Mouse (Mus musculus) liver, embryonic 14.5 days (tissue): Measurements from ENCODE around the gene Uckl1. TPM values are rescaled to one million over a fixed set of nuclear protein-coding genes. Genes with fewer than 3 reads are reported as not detected.

Source experiments
- ATAC-seq: fragments of 200-750 bp; cut with Nextera tagmentation; 2 replicates; pipeline ENCODE4 v1.8.0; 2017; ENCODE audit warnings: moderate number of reproducible peaks, mild to moderate bottlenecking, moderate library complexity; ENCODE audit not compliant: insufficient read depth
- DNase-seq, 3 experiments: peaks; one replicate each; pipeline ENCODE4 v3.0.0-alpha.2; 2012 to 2013; ENCODE audit warnings: low read depth in 3 of 3, low spot score in 3 of 3
- H3K27ac ChIP-seq: fragments of 300-500 bp; sonication (generic); 2 replicates; pipeline ENCODE4 v1.5.1; 2014; ENCODE audit warnings: moderate library complexity, mild to moderate bottlenecking, control low read depth, inconsistent platforms
- H3K27me3 ChIP-seq: fragments of 300-500 bp; sonication (generic); 2 replicates; pipeline ENCODE4 v1.6.1; 2014; ENCODE audit warnings: mild to moderate bottlenecking, low read length, moderate library complexity; ENCODE audit not compliant: control insufficient read depth, insufficient read depth
- H3K36me3 ChIP-seq: fragments of 300-500 bp; sonication (generic); replicated peaks from 2 replicates; pipeline ENCODE4 v1.6.1; 2014; ENCODE audit warnings: low read depth; ENCODE audit not compliant: control insufficient read depth, insufficient read depth
- H3K4me1 ChIP-seq, 2 experiments: fragments of 200-500 bp in 1 of 2; fragments of 300-500 bp in 1 of 2; sonication (generic) in 1 of 2; replicated peaks; 2 replicates each; pipeline ENCODE4 v1.6.1; 2012 to 2014; ENCODE audit warnings: antibody characterized with exemption in 1 of 2, inconsistent platforms in 1 of 2, low read length in 1 of 2; ENCODE audit not compliant: control insufficient read depth in 2 of 2, insufficient read depth in 2 of 2
- H3K4me2 ChIP-seq: fragments of 300-500 bp; sonication (generic); 2 replicates; pipeline ENCODE4 v1.6.1; 2014; ENCODE audit warnings: low read depth, mild to moderate bottlenecking, control low read depth, moderate library complexity
- H3K4me3 ChIP-seq, 2 experiments: fragments of 200-500 bp in 1 of 2; fragments of 300-500 bp in 1 of 2; sonication (generic) in 1 of 2; 2 replicates each; pipeline ENCODE4 v1.5.1; 2012 to 2014; ENCODE audit warnings: low read depth in 2 of 2, low read length in 2 of 2, mild to moderate bottlenecking in 2 of 2, control low read depth in 1 of 2, inconsistent platforms in 1 of 2, moderate library complexity in 1 of 2; ENCODE audit not compliant: insufficient read depth in 1 of 2
- H3K9ac ChIP-seq: fragments of 300-500 bp; sonication (generic); replicated peaks from 2 replicates; pipeline ENCODE4 v1.6.1; 2014; ENCODE audit warnings: mild to moderate bottlenecking, control low read depth, moderate library complexity
- H3K9me3 ChIP-seq: fragments of 300-500 bp; sonication (generic); 2 replicates; pipeline ENCODE4 v1.6.1; 2016; ENCODE audit warnings: low read length, mixed read lengths; ENCODE audit not compliant: control insufficient read depth
- CTCF ChIP-seq: IDR thresholded peaks from 2 replicates; pipeline ENCODE4 v1.5.1; 2016; ENCODE audit warnings: antibody characterized with exemption, low read depth, control low read depth
- EP300 ChIP-seq: IDR thresholded peaks from 2 replicates; pipeline ENCODE4 v1.6.1; 2016; ENCODE audit warnings: antibody characterized with exemption, low read depth
- WGBS: fragments of 180-500 bp; shearing (Covaris S2); extraction: QIAGEN DNeasy Blood & Tissue Kit; methylation state at CpG from one replicate; pipeline ENCODE4 v1.1.7; 2014; ENCODE audit not compliant: insufficient replicate concordance; 5-methylcytosine and 5-hydroxymethylcytosine counted together
- polyA plus RNA-seq, 2 experiments: library from polyadenylated mRNA; depleted of rRNA in 1 of 2; stranded (reverse) in 1 of 2; unstranded in 1 of 2; fragments of >200 nt; fragmentation: Nextera tagmentation in 1 of 2; extraction: Ambion mirVana in 1 of 2; gene quantifications; 2 replicates each; pipeline versions ENCODE4 v1.2.1 to v1.2.3; 2012 to 2014

The Uckl1 gene
- polyA plus RNA-seq, 2 experiments, result 18.7 to 33.3 TPM

- Histone ChIP-seq H3K27ac (peak overlapping the region; percentile 69), H3K27me3 (no peaks in the 10 kb centered on the region), H3K4me2 (peak overlapping the region; percentile 87), H3K4me3 (peak overlapping the region; percentile 63 to 69), H3K4me1 (peaks cover 37 to 50% of the 10 kb centered on the region in 2 experiments), H3K9me3 (no peaks in the 10 kb centered on the region), H3K36me3 (no peaks in the 10 kb centered on the region; the same call in none of the 2 replicates), H3K9ac (peak overlapping the region; percentile 66)
- peak; percentile 77 for ATAC-seq
- WGBS, result under 1% methylated on average over 11 of the region's 11 CpGs
- peak; percentile 83 to 84 (median 84) for DNase-seq
- TF ChIP-seq EP300 (peak; percentile 15; the same call in 1 of the 2 replicates), CTCF (peak; percentile 98)
These were observed 3.7 kb downstream of the Uckl1 start for GRCm38 (mm10) chr2:181581016-181581401.

GRCm38 (mm10) chr2:181580131-181580772 lies 4.4 kb downstream of the Uckl1 start:
- Histone ChIP-seq H3K4me1 (peaks cover 37 to 50% of the 10 kb centered on the region in 2 experiments), H3K27me3 (no peaks in the 10 kb centered on the region), H3K9ac (peak overlapping the region; percentile 66), H3K9me3 (no peaks in the 10 kb centered on the region), H3K4me3 (peak overlapping the region; percentile 63 to 69), H3K27ac (peak overlapping the region; percentile 69), H3K36me3 (no peaks in the 10 kb centered on the region; the same call in none of the 2 replicates), H3K4me2 (peak overlapping the region; percentile 87)
- DNase-seq (no peak), ATAC-seq (no peak)
- WGBS, result 81% methylated on average over 5 of the region's 5 CpGs
- no peak for TF ChIP-seq EP300
- TF ChIP-seq CTCF, result no peak

- Histone ChIP-seq H3K9ac (no peak overlapping the region), H3K4me3 (no peak overlapping the region)
- no peak for DNase-seq
These were observed 5.0 kb downstream of the Uckl1 start for GRCm38 (mm10) chr2:181579681-181580080.

GRCm38 (mm10) chr2:181578790-181579618 lies 5.7 kb downstream of the Uckl1 start:
- Histone ChIP-seq H3K9ac (no peak overlapping the region; the same call in 1 of the 2 replicates), H3K9me3 (no peaks in the 10 kb centered on the region), H3K4me2 (peak overlapping the region; percentile 56), H3K4me1 (peaks cover 37 to 51% of the 10 kb centered on the region in 2 experiments), H3K36me3 (no peaks in the 10 kb centered on the region), H3K27ac (peak overlapping the region; percentile 64), H3K4me3 (no peak overlapping the region), H3K27me3 (no peaks in the 10 kb centered on the region)
- no peak for ATAC-seq
- 46% methylated on average over 5 of the region's 5 CpGs for WGBS
- TF ChIP-seq EP300 (no peak), CTCF (no peak)
- DNase-seq, result no peak

More at GRCm38 (mm10) chr2:181579681-181580080, 5.0 kb downstream of the Uckl1 start:
- Histone ChIP-seq H3K27ac (no peak overlapping the region), H3K9me3 (no peaks in the 10 kb centered on the region), H3K36me3 (no peaks in the 10 kb centered on the region; the same call in 1 of the 2 replicates), H3K4me1 (peaks cover 37 to 50% of the 10 kb centered on the region in 2 experiments), H3K4me2 (no peak overlapping the region), H3K27me3 (no peaks in the 10 kb centered on the region)
- TF ChIP-seq CTCF (no peak), EP300 (no peak)
- ATAC-seq, result no peak
- 77% methylated on average over 1 of the region's 1 CpGs for WGBS
